Mouse (Mus musculus): Measurements from ENCODE around the gene Ulk2.
"Not testable (repeated sequence)": the region's sequence is repeated elsewhere in the genome, so short reads cannot be mapped to it uniquely, and the experiment has no call there.

Gene Ulk2

GRCm38 (mm10) chr11:61854988-61855411 is at the start of gene Ulk2:
TSS of gene Ulk2 (minus strand) at chr11:61855073.
- peak; percentile 99 for DNase-seq

GRCm38 (mm10) chr11:61882183-61882582 is 27.3 kb upstream of the Ulk2 start:
- DNase-seq: peak; percentile 55

- DNase-seq: peak; percentile 39
These were observed 25.0 kb upstream of the Ulk2 start for GRCm38 (mm10) chr11:61879921-61880320.

- peak; percentile 73 for DNase-seq
These were observed 17.0 kb upstream of the Ulk2 start for GRCm38 (mm10) chr11:61871881-61872280.

- peak; percentile 79 for DNase-seq
These were observed 12.0 kb upstream of the Ulk2 start for GRCm38 (mm10) chr11:61866856-61867255.

GRCm38 (mm10) chr11:61861781-61862547 is 7.1 kb upstream of the Ulk2 start:
- DNase-seq: peak; percentile 91

- peak; percentile 53 for DNase-seq
These were observed 4.4 kb upstream of the Ulk2 start for GRCm38 (mm10) chr11:61859316-61859715.

- DNase-seq: peak; percentile 83
These were observed 666 bp upstream of the Ulk2 start for GRCm38 (mm10) chr11:61855539-61855938.

- DNase-seq: peak; percentile 99
These were observed 474 bp downstream of the Ulk2 start for GRCm38 (mm10) chr11:61854211-61854987.

GRCm38 (mm10) chr11:61853659-61854058 is 1.2 kb downstream of the Ulk2 start:
- no peak for DNase-seq

GRCm38 (mm10) chr11:61852916-61853315 is 2.0 kb downstream of the Ulk2 start:
- DNase-seq: no peak

GRCm38 (mm10) chr11:61851195-61851594 is 3.7 kb downstream of the Ulk2 start:
- peak; percentile 84 for DNase-seq

- DNase-seq: not testable (repeated sequence)
These were observed 14.2 kb downstream of the Ulk2 start for GRCm38 (mm10) chr11:61840663-61841062.

GRCm38 (mm10) chr11:61839940-61840339 is 14.9 kb downstream of the Ulk2 start:
- DNase-seq: no peak

GRCm38 (mm10) chr11:61839182-61839581 is 15.7 kb downstream of the Ulk2 start:
- no peak for DNase-seq

GRCm38 (mm10) chr11:61809793-61810192 is 45.1 kb downstream of the Ulk2 start:
- no peak for DNase-seq

GRCm38 (mm10) chr11:61808551-61809117 is 46.2 kb downstream of the Ulk2 start:
- no peak for DNase-seq

GRCm38 (mm10) chr11:61793441-61793840 is 61.4 kb downstream of the Ulk2 start:
- DNase-seq: peak; percentile 93

- DNase-seq: no peak
These were observed 66.3 kb downstream of the Ulk2 start for GRCm38 (mm10) chr11:61788550-61788949.

GRCm38 (mm10) chr11:61782526-61782925 is 72.3 kb downstream of the Ulk2 start:
- DNase-seq: not testable (repeated sequence)

- DNase-seq: peak; percentile 82
These were observed 80.2 kb downstream of the Ulk2 start for GRCm38 (mm10) chr11:61774551-61775149.

GRCm38 (mm10) chr11:61761584-61762407 is 93.1 kb downstream of the Ulk2 start, which contains the start of gene Prpsap2:
TSS of gene Prpsap2 (minus strand) at chr11:61762088.
- DNase-seq: peak; percentile 100

All from heart, adult 11 months (tissue).